Mouse (Mus musculus) Muller cell, postnatal 12 days (primary cell): ENCODE data around the gene D630023F18Rik.
A peak's percentile ranks its signal among the peaks of the same experiment; 100 is the strongest.

ENCODE experiments used
- DNase-seq: peaks from one replicate; pipeline ENCODE4 v3.0.0-alpha.2; 2015; ENCODE audit errors: inconsistent ontology term

The D630023F18Rik gene

DNA sequence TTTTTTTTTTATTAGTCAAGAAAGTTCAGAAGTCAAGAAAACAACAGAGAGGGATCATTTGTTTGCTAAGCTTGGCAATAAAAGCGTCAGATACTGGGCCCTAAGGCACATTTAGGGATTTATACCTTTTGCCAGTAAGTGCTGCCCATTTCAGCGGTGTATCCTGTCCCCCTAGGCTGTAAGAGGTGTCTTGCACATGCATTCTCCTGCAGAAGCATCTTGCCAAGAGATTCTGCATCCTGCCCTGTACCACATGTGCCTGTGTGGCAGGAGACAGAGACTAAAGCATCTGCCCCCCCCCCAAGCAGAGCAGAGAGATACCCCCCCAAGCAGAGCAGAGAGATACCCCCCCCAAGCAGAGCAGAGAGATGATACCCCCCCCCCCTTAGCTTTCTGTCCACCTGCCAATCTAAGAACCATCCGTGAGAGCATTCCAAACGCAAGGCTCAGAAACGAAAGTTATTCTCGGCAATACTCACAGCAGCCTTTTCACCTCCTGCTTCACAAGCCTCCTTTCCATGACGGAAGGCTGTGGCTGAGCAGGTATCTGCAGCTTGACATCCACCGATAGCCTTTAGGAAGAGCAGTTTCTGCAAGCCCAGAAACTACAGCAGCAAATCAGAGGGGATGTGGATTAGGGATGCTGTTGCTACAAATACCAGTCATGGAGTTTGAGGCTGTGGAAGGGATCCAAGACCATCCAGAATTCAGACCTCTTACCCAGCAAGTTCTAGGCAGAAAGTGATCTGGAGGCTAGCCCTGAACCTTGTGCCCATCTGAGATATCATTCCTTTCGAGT, at the start of gene D630023F18Rik:
TSS of gene D630023F18Rik (minus strand) at position 641 of the 799 bp plus-strand sequence.
- peak; percentile 29 for DNase-seq

DNA sequence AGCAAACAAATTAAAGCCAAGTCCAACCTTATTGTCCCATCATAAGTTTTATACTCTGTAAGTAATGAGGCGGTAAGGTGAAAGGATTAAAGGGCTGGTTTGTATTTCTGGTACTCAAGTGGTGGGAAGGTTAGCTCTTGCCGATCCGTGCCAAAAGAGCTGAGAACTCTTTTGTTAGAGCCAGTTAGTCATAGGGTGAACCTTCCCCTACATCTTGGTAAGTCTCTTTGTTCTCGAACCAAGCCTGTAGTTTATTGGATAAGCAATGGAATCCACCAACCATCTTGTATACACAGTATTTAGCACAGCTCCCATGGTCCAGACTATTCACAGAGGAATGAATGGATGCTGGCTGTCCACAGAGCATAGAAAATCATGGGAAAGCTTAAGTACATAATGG, 48.6 kb upstream of the D630023F18Rik start:
- DNase-seq: peak; percentile 66

DNA sequence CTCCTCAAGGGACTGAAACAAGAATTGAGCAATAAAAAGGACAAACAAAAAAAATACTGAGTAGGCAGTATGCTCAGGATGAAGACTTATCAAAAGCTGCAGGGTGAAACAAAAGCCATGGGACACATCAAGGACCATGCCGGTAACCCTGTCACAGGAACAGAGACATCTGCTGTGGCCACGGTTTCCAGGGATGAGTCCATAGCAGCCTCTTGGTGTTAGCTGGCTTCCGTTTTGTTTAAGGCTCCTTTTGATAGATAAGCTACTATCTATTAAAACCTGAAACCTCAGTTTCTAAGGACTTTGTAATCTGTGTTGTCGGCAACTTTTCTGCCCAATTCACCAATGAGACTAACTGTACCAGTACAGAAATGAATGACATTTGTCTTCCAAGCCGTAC, 46.9 kb upstream of the D630023F18Rik start:
- DNase-seq: no peak

DNA sequence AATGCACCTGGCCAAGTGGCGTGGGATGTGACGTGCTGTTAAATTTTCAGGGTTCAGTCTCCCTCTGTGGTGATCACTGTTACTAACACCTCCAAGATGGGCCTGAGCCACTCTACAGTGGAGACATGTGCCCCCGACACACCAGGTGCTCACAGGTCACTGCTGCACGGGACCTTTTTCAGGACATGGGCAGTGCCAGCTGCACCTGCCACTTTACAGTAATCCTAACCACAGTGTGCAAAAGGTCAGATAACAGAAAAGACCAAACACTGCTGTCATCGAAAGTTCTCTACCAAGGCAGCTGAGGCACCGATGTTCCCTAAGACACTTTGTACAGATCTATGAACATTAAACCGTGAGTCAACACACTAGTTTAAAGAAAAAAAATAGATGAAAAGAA, 46.5 kb upstream of the D630023F18Rik start:
- no peak for DNase-seq

DNA sequence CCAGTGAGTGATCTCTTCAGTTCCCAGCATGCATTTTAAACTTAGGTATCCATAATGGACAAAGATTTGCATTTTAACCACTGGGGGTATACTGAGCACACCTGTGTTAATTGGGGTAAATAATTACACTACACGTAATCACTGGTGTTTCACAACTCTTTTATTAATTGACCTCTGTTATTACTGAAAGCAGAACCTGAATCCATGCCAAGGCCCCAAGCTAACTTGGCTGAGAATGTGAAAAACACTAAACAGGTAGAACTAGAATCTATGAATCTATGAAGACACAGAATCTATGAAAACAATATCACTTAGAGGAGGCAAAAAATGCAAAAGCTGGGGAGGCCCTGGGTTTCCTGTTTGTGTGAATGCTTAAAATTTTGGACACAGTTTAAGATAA, 44.5 kb upstream of the D630023F18Rik start:
- no peak for DNase-seq

DNA sequence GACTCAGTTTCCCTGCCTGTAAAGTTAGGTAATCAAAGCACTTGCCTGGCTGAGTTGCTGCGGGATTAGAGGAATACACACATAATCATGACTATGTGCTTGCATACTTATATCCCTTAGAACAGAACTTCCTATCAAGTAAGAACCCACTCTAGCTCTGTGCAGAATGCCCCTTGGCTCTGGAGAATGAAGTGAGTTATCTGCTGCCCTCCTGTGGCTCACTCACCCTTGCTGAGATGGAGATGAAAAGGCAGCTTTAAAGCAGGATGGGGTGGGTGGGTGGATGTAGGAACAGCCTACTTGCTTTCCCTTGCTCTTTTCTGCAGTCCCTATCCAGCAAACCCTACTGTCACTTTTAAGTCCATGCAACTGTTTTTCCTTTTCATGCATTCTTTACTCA, 39.2 kb upstream of the D630023F18Rik start:
- DNase-seq: no peak

DNA sequence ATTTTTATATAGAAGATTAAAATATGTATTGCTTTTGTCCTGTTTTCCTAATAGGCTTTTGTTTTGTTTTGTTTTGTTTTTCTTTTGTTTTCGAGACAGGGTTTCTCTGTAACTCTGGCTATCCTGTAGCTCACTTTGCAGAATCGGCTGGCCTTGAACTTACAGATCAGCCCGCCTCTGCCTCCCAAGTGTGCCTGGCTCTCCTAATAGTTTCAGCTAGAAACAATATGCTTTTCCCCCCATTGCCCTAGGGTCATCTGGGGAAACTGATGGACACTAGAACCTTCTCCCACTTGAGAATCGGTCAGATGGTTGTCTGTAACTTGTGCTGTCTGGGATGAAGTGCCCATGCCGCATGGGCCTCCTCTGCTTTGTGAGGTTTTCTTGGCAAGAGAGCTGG, 33.1 kb upstream of the D630023F18Rik start:
- no peak for DNase-seq

DNA sequence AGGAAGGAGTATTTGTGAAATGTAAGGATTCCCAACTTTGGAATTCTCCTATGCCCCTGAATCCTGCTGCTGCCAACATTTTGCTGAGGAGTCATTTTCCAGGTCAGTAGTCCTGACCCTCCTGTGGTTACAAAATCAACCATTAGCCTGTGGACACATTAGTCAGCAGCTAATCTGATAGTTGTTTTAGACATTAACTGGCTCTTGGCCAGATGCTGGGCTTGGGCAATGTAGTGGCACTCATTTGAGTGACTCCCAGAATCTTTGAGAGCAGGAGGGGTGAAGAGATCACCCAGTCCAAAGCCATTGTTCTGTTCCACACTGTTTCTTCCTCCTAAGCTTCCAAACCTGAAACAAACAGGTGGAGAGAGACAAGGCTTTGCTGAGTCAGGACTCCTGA, 31.8 kb upstream of the D630023F18Rik start:
- DNase-seq: peak; percentile 76

DNA sequence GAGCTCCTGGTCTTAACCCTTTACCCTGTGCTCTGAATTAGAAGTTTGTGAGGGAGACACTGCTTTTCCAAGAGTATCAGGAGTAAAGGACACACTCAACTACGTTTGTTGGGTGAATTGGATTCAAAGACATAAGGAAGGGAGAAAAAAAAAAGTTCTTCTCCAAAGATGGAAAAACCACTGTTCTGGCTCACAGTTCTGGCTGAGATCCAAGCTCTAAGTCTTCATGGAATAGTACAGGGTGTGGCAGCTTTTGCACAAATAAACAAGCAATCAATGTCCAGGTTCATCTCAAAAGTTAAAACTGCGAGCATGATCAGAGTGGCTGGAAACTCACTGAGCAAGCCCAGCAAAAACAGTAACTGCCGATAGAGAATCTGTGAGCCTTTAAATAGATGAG, 25.0 kb upstream of the D630023F18Rik start:
- no peak for DNase-seq

DNA sequence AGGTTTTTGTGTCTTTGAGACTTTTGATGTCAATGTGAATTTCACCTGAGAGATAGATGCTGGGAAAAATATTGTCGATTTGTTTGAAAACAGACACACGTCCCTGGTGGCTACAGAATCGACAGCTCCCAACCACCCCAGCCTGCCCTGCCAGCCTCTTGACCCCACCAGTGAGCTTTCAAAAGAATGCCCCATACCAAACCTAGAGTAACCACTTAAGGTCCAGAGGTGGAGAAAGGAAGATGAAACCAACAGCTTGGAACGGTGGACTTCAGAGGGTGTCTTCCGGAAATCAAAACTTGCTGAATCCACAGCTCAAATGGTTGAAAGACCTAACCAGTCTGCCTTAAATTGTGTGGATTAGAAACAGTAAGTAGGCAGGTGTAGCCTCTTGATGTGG, 24.3 kb upstream of the D630023F18Rik start:
- DNase-seq: no peak

DNA sequence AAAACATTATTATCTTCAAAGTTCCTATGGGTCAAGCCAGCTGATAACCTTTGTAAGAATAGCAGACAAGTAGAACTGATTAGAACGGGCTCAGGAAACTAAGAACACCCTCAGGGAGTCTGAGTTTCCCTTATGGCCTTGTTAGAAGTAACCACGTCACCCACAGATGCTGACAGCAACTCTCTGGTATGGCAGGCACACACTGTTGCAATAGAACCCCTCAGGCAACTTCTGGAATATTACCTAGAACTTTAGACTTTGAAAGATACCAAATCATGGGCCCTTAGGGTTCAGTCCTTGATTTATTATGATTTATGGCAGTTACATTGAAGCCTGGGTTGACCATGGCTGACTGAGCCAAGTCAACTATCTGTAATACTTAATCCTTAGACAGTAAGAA, 23.6 kb upstream of the D630023F18Rik start:
- no peak for DNase-seq

DNA sequence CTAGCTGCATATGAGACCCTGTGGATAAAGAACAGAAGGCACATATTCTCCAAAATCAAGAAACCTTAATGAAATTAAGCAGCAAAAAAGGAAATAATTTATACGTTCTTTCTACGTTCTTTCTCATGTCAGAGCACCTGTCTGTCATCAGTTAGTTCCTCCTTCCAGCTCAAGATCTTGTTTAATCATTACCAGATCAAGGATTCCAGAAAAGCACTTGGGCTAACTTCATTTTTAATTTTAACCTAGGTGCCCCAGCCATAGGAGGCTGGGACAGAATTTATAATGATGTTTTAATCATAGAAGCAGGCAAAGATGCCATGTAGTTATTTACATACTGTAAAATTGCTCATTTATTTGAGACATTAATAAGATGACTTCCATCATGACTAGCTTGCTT, 21.8 kb upstream of the D630023F18Rik start:
- DNase-seq: no peak

DNA sequence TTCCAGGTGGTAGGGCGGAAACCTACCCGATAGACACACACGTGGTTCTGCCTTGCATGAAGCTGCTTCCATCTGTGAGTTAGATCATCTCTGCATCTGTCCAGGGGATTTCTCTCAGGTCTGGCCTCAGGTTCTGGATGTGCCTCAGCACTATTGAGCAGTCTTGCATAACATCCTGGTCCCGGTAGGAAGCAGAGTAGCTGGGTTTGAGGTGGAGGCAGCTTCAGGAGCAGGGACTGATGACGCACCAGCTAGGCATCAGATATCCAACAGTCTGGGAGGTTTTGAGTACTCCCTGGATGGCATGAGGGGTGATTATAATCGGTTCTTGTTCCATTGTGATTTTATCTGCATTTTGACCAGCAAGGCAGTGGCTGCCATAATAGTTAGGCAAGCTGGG, 14.5 kb upstream of the D630023F18Rik start:
- no peak for DNase-seq

DNA sequence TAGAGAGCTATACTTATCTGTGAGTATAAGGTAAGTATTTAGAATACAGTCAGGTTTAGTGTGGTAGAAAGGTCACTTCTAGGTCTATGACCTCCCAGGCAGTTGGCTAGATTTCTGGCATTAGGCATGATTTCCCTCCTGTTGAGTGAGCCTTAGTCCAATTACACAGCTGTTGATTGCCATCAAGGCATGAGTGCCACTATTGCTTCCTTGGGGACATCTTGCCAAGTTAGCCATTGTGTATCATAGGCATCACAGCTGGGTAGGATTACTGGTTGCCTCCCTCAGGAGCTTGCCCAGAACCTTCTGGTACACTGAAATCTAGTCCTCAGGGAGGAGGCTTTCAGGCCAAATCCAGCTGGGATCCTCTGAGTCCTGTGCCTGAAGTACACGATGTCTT, 9.8 kb upstream of the D630023F18Rik start:
- DNase-seq: no peak

DNA sequence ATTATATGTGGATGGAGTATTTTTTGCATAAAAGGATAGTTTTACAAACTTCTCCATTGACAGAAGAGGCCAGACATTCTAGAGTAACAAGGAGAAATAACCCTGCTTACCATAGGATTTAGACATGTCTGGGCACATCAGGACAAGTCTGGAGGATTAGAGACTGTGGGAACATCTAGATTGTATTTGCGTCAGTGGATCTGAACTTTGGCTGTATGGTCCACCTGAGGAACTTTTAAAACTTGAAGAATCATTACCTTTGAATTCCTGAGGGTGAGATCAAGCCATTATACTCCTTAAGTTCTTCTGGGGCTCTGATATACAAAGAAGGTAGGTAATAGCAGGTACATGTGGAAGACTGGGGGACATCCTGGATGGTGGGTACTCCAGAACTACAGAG, 8.7 kb upstream of the D630023F18Rik start:
- no peak for DNase-seq

DNA sequence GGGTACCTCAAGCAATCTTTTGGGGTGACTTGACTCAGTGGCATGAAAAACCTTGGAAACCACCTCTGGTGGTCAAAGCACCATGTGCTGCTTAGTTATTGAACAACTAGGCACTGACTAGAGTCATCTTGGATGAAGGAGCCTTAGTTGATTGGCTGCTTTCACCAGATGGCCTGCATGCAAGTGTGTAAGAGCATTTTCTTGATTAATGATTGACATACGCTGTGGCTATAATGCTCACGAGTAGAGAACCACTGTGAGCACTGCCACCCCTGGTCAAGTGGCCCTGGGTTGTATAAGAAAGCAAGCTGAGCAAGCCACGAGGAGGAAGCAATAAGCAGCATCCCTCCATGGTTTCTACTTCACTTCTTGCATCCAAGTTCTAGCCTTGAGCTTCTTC, 7.2 kb upstream of the D630023F18Rik start:
- DNase-seq: no peak

DNA sequence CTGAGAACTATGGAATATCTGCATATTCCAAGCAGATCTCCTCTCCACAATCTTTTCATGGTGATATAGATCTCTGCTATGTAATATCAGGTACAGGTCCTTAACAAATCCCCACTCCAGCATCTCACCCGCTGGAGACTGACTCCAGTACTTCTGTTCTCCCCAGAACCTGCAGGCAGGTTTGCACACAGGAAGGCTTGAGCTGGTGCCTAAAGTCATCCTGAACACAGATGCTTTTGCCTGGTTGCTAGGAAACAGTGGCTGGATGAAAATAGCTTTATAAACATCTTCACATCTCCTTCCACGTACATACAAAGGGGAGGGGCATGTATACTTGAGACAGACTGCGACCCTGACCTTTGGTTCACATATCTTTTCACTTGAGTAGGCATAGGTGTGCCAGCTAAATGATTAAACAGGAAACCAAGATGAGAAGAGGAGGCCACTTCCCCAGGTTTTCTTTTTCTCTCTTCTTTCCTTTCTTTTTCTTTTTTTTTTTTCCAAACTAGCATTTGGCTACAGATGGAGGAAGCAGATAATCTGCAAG, 6.7 kb upstream of the D630023F18Rik start:
- no peak for DNase-seq

DNA sequence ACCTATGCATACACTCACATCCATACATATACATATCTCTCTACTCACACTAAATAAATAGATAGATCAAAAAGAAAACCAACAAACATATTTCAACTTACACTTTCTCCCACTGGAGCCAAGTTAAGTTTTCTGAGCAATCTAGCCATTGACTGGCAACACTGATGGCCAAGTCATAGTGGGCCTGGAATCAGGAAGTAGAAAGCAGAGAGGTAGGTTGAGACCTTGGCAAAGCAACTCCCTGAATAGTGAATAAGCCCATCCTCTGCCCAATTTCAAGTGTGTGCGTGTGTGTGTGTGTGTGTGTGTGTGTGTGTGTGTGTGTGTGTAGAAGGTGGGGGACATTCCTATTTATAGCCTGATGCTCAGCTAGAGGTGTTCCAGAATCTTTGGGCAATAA, 3.6 kb downstream of the D630023F18Rik start, which contains the start of gene Gm28845:
TSS of gene Gm28845 (minus strand) at position 121 of the 400 bp plus-strand sequence.
- DNase-seq: no peak

DNA sequence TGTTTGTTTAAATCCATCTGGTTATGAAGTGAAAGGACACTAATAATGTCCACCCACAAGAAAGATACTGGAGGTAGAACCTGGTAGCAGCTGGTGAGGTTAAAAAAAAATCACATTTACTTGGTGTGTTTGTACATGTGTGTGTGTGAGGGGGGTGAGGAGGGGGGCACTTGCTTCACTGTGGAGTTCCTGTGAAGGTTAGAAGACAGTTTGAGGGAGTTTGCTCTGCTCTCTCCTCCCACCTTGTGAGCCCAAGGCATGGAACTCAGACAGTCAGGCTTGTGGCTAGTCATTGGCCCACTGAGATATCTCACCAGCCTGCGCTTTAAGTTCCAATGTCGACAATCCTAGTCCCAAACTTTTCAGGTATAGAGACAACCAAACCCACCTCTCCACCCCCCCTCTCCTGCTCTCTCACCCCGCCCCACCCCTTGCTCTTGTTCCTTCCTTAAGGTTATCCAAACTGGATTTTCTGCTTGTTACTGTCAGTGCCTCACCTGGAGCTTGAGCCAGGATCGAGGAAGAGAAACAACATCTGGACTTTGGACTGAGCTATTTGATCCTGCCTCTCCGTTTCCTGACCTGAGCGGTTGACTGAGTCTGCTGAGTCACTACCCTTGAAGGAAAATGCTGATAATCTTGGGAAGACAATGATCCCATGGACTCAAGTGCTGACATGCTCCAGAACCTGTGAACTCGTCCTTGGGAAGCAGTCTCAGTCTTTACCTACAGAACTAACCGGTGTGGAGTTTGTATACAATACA, 4.7 kb downstream of the D630023F18Rik start:
- DNase-seq: no peak

DNA sequence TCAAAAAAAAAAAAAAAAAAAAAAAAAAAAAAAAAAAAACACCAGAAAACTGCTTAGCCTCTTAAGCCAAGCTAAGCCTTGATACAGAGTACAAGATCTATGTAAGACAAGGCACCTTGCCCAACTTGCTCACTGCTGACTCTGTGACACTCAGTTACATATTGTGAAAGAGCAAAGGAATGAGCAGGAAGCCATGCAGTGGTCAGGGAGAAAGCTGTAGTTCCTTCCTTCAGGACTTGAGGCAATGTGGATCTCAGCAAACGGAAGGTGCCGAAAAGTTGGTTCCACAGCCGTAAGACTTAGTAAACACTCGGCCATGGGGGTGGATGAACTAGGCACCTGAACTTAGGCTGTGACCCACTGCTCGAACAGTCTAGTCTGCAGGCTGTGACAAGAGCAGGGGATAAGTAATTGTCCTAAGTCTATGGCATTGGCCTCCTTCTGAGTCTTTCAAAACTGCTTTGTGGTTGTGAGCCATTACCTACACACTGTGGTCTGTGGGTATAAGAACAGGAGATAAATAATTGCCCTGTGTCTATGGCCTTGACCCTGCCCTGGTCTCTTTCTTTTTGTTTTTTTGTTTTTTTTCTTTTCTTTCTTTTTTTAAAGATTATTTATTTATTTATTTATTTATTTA, 9.4 kb downstream of the D630023F18Rik start:
- no peak for DNase-seq

DNA sequence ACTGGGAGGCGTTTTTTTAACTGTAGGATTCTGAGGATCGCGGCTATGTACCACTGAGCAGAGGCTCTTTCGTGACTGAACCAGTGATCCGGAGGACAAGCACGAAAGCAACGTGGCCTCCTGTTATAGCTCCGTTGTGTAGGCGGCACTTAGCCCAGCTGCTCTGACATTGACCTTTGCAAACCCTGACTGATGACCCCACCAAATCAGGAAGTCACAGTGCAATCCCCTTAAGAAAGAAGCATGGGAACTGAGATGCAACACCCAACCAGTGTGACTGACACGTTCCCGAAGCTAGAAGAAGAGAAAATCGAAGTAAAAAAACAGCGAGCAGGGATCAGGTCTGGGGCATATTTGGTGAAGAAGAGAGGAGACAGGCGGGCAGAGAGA, 10.2 kb downstream of the D630023F18Rik start:
- DNase-seq: no peak
